Mouse (Mus musculus): Measurements from ENCODE around the gene Pdk1. TPM values are rescaled to one million over a fixed set of nuclear protein-coding genes. Genes with fewer than 3 reads are reported as not detected.
A peak's percentile ranks its signal among the peaks of the same experiment; 100 is the strongest.

Gene Pdk1
- total and polyA plus RNA-seq, 3 experiments: 12.2 to 56.1 TPM; not detected in 1

DNA sequence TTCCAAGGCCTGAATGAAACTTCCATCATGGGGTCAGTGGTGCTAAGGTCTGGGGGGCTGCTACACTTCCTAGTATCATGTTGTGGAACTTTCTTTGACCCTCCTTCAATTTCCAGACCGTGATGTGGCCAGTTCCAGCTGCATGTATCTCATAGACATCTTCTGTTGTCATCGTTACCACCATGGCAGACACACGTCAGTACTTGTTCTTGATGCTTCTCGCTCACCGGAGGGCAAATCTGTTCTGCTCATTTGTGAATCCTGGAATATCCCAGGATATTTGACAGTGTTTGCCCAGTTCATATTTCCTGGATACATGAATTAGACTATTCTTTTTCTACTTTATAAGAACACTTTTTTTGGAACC is 68.7 kb downstream of the Pdk1 start:
- no peak for TF ChIP-seq USF2 (IDR thresholded peaks at IDR 0.05; ENCODE audit: borderline replicate concordance in 1 of 2, insufficient read depth in 1 of 2, low read depth in 1 of 2, low read length in 2 of 2)
- no peak for TF ChIP-seq UBTF (IDR thresholded peaks at IDR 0.05; ENCODE audit: borderline replicate concordance, insufficient read depth, low read depth, low read length)
- TF ChIP-seq TCF12 (IDR thresholded peaks at IDR 0.05; ENCODE audit: low read depth, low read length): no peak
- TF ChIP-seq CTCF (IDR thresholded peaks at IDR 0.05 in 2 of 3, conservative IDR thresholded peaks at IDR 0.05 in 1 of 3; ENCODE audit: control insufficient read depth in 1 of 3, insufficient read depth in 1 of 3, low read depth in 2 of 3, low read length in 3 of 3, poor library complexity in 1 of 3, severe bottlenecking in 1 of 3): no peak
- TF ChIP-seq E2F4 (IDR thresholded peaks at IDR 0.05; ENCODE audit: borderline replicate concordance, low read depth, low read length): no peak
- TF ChIP-seq CHD1 (IDR thresholded peaks at IDR 0.05; ENCODE audit: low read depth, low read length): no peak
- TF ChIP-seq MAX (IDR thresholded peaks at IDR 0.05; ENCODE audit: low read length): no peak
- no peak for TF ChIP-seq KAT2A (conservative IDR thresholded peaks at IDR 0.05; ENCODE audit: low read depth, low read length)
- TF ChIP-seq SMC3 (IDR thresholded peaks at IDR 0.05; ENCODE audit: low read depth, low read length): no peak
- TF ChIP-seq POLR2AphosphoS5 (IDR thresholded peaks at IDR 0.05; ENCODE audit: borderline replicate concordance, low read depth, low read length): no peak
- no peak for TF ChIP-seq ZMIZ1 (IDR thresholded peaks at IDR 0.05; ENCODE audit: low read depth, low read length)
- no peak for TF ChIP-seq POLR2A (IDR thresholded peaks at IDR 0.05; ENCODE audit: control insufficient read depth in 1 of 2, insufficient read depth in 1 of 2, low read depth in 1 of 2, low read length in 2 of 2, poor library complexity in 1 of 2)
- no peak for TF ChIP-seq MYC (IDR thresholded peaks at IDR 0.05; ENCODE audit: low read depth, low read length)
- TF ChIP-seq RAD21 (IDR thresholded peaks at IDR 0.05; ENCODE audit: low read depth, low read length): no peak
- TF ChIP-seq POLR2AphosphoS2 (IDR thresholded peaks at IDR 0.05; ENCODE audit: low read length): no peak
- TF ChIP-seq MEF2A (IDR thresholded peaks at IDR 0.05; ENCODE audit: extremely low read depth, insufficient replicate concordance, low read depth, low read length, poor library complexity, severe bottlenecking): no peak
- TF ChIP-seq SIN3A (IDR thresholded peaks at IDR 0.05; ENCODE audit: low read length): no peak
- TF ChIP-seq ZNF384 (IDR thresholded peaks at IDR 0.05; ENCODE audit: low read depth, low read length): no peak
- TF ChIP-seq CHD2 (IDR thresholded peaks at IDR 0.05; ENCODE audit: low read length): no peak
- TF ChIP-seq EP300 (IDR thresholded peaks at IDR 0.05; ENCODE audit: low read depth in 1 of 2, low read length in 2 of 2): no peak
- H3K27me3 ChIP-seq (ENCODE audit: control insufficient read depth in 1 of 2, insufficient read depth in 2 of 2, low read length in 2 of 2): peaks cover 0 to 2% of the 10 kb centered on the region in 2 experiments; a peak in 3 of 4 replicates
- H3K9ac ChIP-seq (ENCODE audit: control insufficient read depth, low read depth, low read length, poor library complexity, severe bottlenecking): peak overlapping the region; percentile 34
- H3K4me3 ChIP-seq (ENCODE audit: control insufficient read depth in 1 of 2, insufficient read depth in 1 of 2, low read depth in 2 of 2, low read length in 2 of 2): peak overlapping the region; percentile 67 to 95
- H3K9me3 ChIP-seq (replicated peaks; ENCODE audit: insufficient read depth, low read length): no peaks in the 10 kb centered on the region
- no peak overlapping the region for H3K27ac ChIP-seq (ENCODE audit: control insufficient read depth, low read depth, low read length)
- no peaks in the 10 kb centered on the region for H3K36me3 ChIP-seq (ENCODE audit: control insufficient read depth in 1 of 2, insufficient read depth in 2 of 2, low read length in 2 of 2)
- H3K4me1 ChIP-seq (ENCODE audit: control insufficient read depth in 1 of 2, insufficient read depth in 2 of 2, low read length in 2 of 2): 0 out of 4 replicates have a peak, but pooled peaks cover 0 to 3% of the 10 kb centered on the region in 2 experiments
- DNase-seq (ENCODE audit: low read depth, low spot score): peak; percentile 38
- H3K79me2 ChIP-seq (ENCODE audit: control insufficient read depth, insufficient read depth, low read length, poor library complexity): no peaks in the 10 kb centered on the region

DNA sequence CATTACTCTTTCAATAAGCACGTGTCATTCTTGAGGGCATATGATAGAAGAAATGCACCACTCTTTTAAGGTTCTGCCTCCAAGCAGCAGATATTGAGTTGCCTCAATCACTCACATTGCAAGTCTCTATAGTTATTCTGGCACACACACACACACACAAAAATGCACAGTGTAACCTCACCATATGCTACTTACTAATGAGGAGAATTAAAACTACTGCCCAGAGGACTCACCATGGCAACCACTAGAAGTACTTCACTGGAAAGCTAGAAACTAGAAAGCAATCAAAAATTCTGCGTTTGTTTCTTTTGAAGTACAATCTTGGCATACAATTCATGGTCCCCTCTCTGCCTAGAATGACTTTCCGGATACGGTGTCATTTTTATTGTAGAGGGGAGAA is 78.2 kb downstream of the Pdk1 start:
- Histone ChIP-seq H3K4me3 (ENCODE audit: control insufficient read depth in 1 of 2, insufficient read depth in 1 of 2, low read depth in 2 of 2, low read length in 2 of 2) (no peak overlapping the region), H3K36me3 (ENCODE audit: control insufficient read depth in 1 of 2, insufficient read depth in 2 of 2, low read length in 2 of 2) (no peaks in the 10 kb centered on the region), H3K27me3 (ENCODE audit: control insufficient read depth in 1 of 2, insufficient read depth in 2 of 2, low read length in 2 of 2) (peaks cover 0 to 2% of the 10 kb centered on the region in 2 experiments; a peak in 2 of 4 replicates), H3K9me3 (replicated peaks; ENCODE audit: insufficient read depth, low read length) (no peaks in the 10 kb centered on the region), H3K9ac (ENCODE audit: control insufficient read depth, low read depth, low read length, poor library complexity, severe bottlenecking) (no peak overlapping the region), H3K27ac (ENCODE audit: control insufficient read depth, low read depth, low read length) (no peak overlapping the region), H3K79me2 (ENCODE audit: control insufficient read depth, insufficient read depth, low read length, poor library complexity) (no peaks in the 10 kb centered on the region), H3K4me1 (ENCODE audit: control insufficient read depth in 1 of 2, insufficient read depth in 2 of 2, low read length in 2 of 2) (no peaks in the 10 kb centered on the region)
- no peak for DNase-seq (ENCODE audit: low read depth, low spot score)
- TF ChIP-seq USF1 (IDR thresholded peaks at IDR 0.05; ENCODE audit: low read depth, low read length): no peak
- TF ChIP-seq RAD21 (IDR thresholded peaks at IDR 0.05; ENCODE audit: low read depth, low read length): no peak
- no peak for TF ChIP-seq ETS1 (IDR thresholded peaks at IDR 0.05; ENCODE audit: low read depth, low read length)
- TF ChIP-seq CTCF (IDR thresholded peaks at IDR 0.05 in 2 of 3, conservative IDR thresholded peaks at IDR 0.05 in 1 of 3; ENCODE audit: control insufficient read depth in 1 of 3, insufficient read depth in 1 of 3, low read depth in 2 of 3, low read length in 3 of 3, poor library complexity in 1 of 3, severe bottlenecking in 1 of 3): no peak
- TF ChIP-seq GABPA (IDR thresholded peaks at IDR 0.05; ENCODE audit: low read depth, low read length): no peak
- no peak for TF ChIP-seq E2F4 (IDR thresholded peaks at IDR 0.05; ENCODE audit: borderline replicate concordance, low read depth, low read length)
- TF ChIP-seq MAZ (IDR thresholded peaks at IDR 0.05; ENCODE audit: low read depth, low read length): no peak
- TF ChIP-seq UBTF (IDR thresholded peaks at IDR 0.05; ENCODE audit: borderline replicate concordance, insufficient read depth, low read depth, low read length): no peak
- no peak for TF ChIP-seq NRF1 (IDR thresholded peaks at IDR 0.05; ENCODE audit: insufficient read depth, low read depth, low read length, poor library complexity, severe bottlenecking)
- TF ChIP-seq POLR2AphosphoS2 (IDR thresholded peaks at IDR 0.05; ENCODE audit: low read length): no peak
- no peak for TF ChIP-seq SMC3 (IDR thresholded peaks at IDR 0.05; ENCODE audit: low read depth, low read length)
- TF ChIP-seq CHD2 (IDR thresholded peaks at IDR 0.05; ENCODE audit: low read length): no peak
- no peak for TF ChIP-seq EP300 (IDR thresholded peaks at IDR 0.05; ENCODE audit: low read depth in 1 of 2, low read length in 2 of 2)
- TF ChIP-seq NELFE (IDR thresholded peaks at IDR 0.05; ENCODE audit: low read depth, low read length): no peak
- no peak for TF ChIP-seq CHD1 (IDR thresholded peaks at IDR 0.05; ENCODE audit: low read depth, low read length)
- no peak for TF ChIP-seq ZKSCAN1 (IDR thresholded peaks at IDR 0.05; ENCODE audit: low read depth, low read length)
- TF ChIP-seq GATA1 (IDR thresholded peaks at IDR 0.05; ENCODE audit: low read depth, low read length): no peak
- no peak for TF ChIP-seq JUND (IDR thresholded peaks at IDR 0.05; ENCODE audit: low read depth, low read length)
- no peak for TF ChIP-seq ZNF384 (IDR thresholded peaks at IDR 0.05; ENCODE audit: low read depth, low read length)

All from MEL (cell line).